Mouse (Mus musculus) liver, adult 2 months (tissue): ENCODE results near the gene Dpyd. TPM values are rescaled to one million over a fixed set of nuclear protein-coding genes. Genes with fewer than 3 reads are reported as not detected.
A peak's percentile ranks its signal among the peaks of the same experiment; 100 is the strongest.

Experiments used
- DNase-seq: peaks from one replicate; pipeline ENCODE4 v3.0.0-alpha.2; 2011; ENCODE audit warnings: low read depth, low spot score; ENCODE audit errors: extremely low read depth
- H3K27ac ChIP-seq: fragments of 200-500 bp; replicated peaks from 2 replicates; pipeline ENCODE4 v1.5.1; 2012; ENCODE audit warnings: low read depth, mild to moderate bottlenecking, control low read depth, inconsistent platforms, low read length; ENCODE audit not compliant: insufficient read depth
- H3K27me3 ChIP-seq: fragments of 200-500 bp; 2 replicates; pipeline ENCODE4 v1.6.1; 2012; ENCODE audit warnings: mild to moderate bottlenecking, moderate library complexity, low read length, inconsistent platforms; ENCODE audit not compliant: control insufficient read depth, insufficient read depth
- H3K36me3 ChIP-seq: fragments of 200-500 bp; 2 replicates; pipeline ENCODE4 v1.6.1; 2012; ENCODE audit warnings: low read length, inconsistent platforms; ENCODE audit not compliant: control insufficient read depth, insufficient read depth
- H3K4me1 ChIP-seq: fragments of 200-500 bp; 2 replicates; pipeline ENCODE4 v1.6.1; 2011; ENCODE audit warnings: low read length; ENCODE audit not compliant: control insufficient read depth, insufficient read depth
- H3K4me3 ChIP-seq: fragments of 200-500 bp; 2 replicates; pipeline ENCODE4 v1.5.1; 2011; ENCODE audit warnings: low read depth, mild to moderate bottlenecking, control low read depth, low read length, moderate library complexity; ENCODE audit not compliant: insufficient read depth
- H3K79me2 ChIP-seq: fragments of 200-500 bp; 2 replicates; pipeline ENCODE4 v1.6.1; 2012; ENCODE audit warnings: inconsistent platforms, mild to moderate bottlenecking, low read length, moderate library complexity; ENCODE audit not compliant: control insufficient read depth, insufficient read depth
- H3K9ac ChIP-seq: fragments of 200-500 bp; 2 replicates; pipeline ENCODE4 v1.6.1; 2012; ENCODE audit warnings: low read depth, mild to moderate bottlenecking, control low read depth, inconsistent platforms, low read length
- CTCF ChIP-seq: fragments of 200-500 bp; IDR thresholded peaks from 2 replicates; pipeline ENCODE4 v1.5.1; 2011; ENCODE audit warnings: low read depth, low read length, control low read depth
- POLR2A ChIP-seq: fragments of 200-500 bp; IDR thresholded peaks from 2 replicates; pipeline ENCODE4 v1.6.1; 2011; ENCODE audit warnings: low read length, control low read depth; ENCODE audit not compliant: insufficient read depth; ENCODE audit errors: extremely low read depth
- WGBS: fragments of 180-500 bp; shearing (Covaris S2); methylation state at CpG from one replicate; pipeline ENCODE4 v1.1.7; 2018; 5-methylcytosine and 5-hydroxymethylcytosine counted together
- polyA plus RNA-seq: library from polyadenylated mRNA; depleted of rRNA; stranded (reverse); fragments of >200 nt; gene quantifications from 2 replicates; pipeline ENCODE4 v1.2.3, GENCODE M21; 2012
- total RNA-seq: library from RNA; depleted of rRNA; stranded (reverse); fragments of >200 nt; gene quantifications from 2 replicates; pipeline ENCODE4 v1.2.3, GENCODE M21; 2014

Dpyd gene
- total and polyA plus RNA-seq, 2 experiments, result 65.4 to 470 TPM

DNA sequence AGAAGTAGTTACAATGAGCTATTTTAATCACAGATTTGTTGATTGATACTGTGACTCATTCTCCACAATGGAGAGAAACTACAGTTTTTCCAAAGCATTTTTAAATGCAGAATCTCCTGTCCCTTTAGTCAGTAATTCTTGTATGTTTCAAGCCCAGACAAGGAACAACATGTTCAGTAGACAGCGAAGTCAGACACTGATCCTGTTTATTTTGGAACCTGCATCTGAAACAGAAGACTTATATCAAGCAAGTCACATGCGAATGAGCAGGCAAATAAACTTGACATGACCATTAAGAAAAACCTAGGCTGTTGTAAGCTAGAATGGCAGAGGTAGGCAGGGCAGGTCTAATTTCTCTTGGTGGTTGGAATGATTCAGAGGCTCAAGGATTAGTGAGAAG lies 2.0 kb upstream of the Dpyd start:
- Histone ChIP-seq H3K4me1 (peaks cover 7% of the 10 kb centered on the region), H3K27me3 (no peaks in the 10 kb centered on the region), H3K9ac (no peak overlapping the region), H3K27ac (no peak overlapping the region), H3K4me3 (no peak overlapping the region), H3K36me3 (no peaks in the 10 kb centered on the region), H3K79me2 (peaks cover 5% of the 10 kb centered on the region; the same call in 1 of the 2 replicates)
- TF ChIP-seq POLR2A (no peak), CTCF (no peak)
- 25% methylated on average over 2 of the region's 2 CpGs for WGBS
- DNase-seq, result peak; percentile 61

DNA sequence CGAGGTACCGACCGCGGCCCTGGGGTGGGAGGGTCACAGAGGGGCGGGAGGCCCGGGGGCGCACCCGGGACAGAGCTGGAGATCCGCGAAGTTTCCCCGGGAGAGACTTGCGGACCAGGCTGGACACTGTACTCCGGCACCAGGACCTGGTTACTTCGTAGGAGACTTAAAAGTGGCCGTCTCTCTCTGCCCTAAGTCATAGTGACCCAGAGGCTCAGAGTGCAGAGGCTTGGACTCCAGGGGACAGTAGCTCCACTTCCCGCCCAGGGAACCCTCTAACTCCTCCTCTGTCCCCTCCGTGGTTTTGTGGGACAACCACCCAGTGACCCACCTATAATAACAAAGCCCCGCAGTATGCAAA lies 362 bp downstream of the Dpyd start:
- Histone ChIP-seq H3K27me3 (no peaks in the 10 kb centered on the region), H3K9ac (peak overlapping the region; percentile 94), H3K4me3 (peak overlapping the region; percentile 85), H3K4me1 (peaks cover 14% of the 10 kb centered on the region), H3K79me2 (peaks cover 9% of the 10 kb centered on the region; the same call in 1 of the 2 replicates), H3K27ac (peak overlapping the region; percentile 85), H3K36me3 (no peaks in the 10 kb centered on the region)
- WGBS, result under 1% methylated on average over 18 of the region's 18 CpGs
- peak; percentile 59 for DNase-seq
- no peak for TF ChIP-seq POLR2A
- TF ChIP-seq CTCF, result no peak

DNA sequence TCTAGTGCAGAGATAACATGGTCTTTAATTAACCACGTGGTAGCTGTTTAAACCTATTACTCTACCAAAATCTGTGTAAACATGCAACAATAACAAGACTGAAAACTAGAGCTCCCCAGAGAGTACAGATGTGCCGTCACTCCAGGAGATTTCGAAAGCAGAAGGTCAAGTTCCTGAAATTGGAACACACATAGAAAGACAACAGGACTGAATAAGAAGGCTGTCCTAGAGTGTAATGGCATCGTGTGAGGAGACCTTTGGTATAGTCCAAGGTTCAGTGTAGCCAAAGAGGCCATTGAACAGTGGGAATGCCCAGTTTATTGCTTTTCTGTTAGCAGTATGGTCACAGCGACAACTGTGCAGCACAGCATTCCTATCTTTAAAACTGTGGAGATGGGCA lies 4.8 kb downstream of the Dpyd start:
- DNase-seq, result peak; percentile 100
- TF ChIP-seq POLR2A, result no peak
- no peak for TF ChIP-seq CTCF
- Histone ChIP-seq H3K27ac (peak overlapping the region; percentile 100), H3K9ac (peak overlapping the region; percentile 75), H3K36me3 (peaks cover 11% of the 10 kb centered on the region; the same call in 1 of the 2 replicates), H3K79me2 (peaks cover 22% of the 10 kb centered on the region), H3K4me1 (peaks cover 18% of the 10 kb centered on the region), H3K4me3 (peak overlapping the region; percentile 41; the same call in 1 of the 2 replicates), H3K27me3 (no peaks in the 10 kb centered on the region)
- WGBS, result 26% methylated on average over 5 of the region's 5 CpGs

DNA sequence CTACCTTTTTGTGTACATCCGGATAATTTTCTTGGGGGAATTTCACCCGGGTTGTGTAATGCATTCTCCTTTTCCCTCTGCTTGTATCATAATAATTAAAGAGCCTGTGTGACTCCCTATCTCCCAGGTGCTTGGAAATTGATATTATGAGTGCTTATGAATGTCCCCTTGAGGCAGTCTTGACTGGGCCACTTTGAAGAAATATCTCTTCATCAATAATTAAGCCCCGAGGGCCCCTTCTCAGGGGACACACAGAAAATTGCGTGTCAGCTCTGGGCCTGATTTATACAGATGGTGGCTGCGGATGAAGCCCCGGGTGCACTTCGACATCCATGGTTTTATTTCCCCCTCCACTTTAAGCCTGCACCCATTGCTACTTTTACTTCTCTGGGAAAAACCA lies 8.3 kb downstream of the Dpyd start:
- Histone ChIP-seq H3K79me2 (peaks cover 17% of the 10 kb centered on the region), H3K36me3 (peaks cover 11% of the 10 kb centered on the region; the same call in 1 of the 2 replicates), H3K27me3 (no peaks in the 10 kb centered on the region), H3K4me1 (peaks cover 18% of the 10 kb centered on the region), H3K27ac (no peak overlapping the region), H3K9ac (no peak overlapping the region), H3K4me3 (no peak overlapping the region)
- no peak for DNase-seq
- TF ChIP-seq POLR2A, result no peak
- no peak for TF ChIP-seq CTCF
- 88% methylated on average over 7 of the region's 7 CpGs for WGBS

DNA sequence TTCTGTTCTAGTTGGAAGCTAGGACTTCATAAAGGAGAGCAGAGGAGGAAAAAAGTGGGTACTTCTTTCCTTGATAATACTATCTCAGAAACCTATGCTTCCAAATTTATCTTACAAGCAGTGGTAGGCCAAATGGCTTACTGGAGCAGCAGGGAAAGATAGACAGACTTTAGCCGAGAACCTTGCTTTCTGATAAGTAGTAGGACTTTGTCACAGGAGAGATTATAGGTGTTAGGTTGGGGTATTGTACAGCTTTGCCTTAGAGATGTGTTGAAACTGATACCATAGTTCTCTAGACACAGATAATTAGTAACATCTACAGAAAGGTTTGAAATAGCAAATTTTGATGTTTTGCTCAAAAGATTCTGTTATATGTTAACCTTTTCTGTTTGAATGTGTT lies 28.6 kb downstream of the Dpyd start:
- Histone ChIP-seq H3K79me2 (peaks cover 3% of the 10 kb centered on the region), H3K36me3 (peaks cover 8% of the 10 kb centered on the region), H3K9ac (no peak overlapping the region), H3K27me3 (no peaks in the 10 kb centered on the region), H3K4me3 (no peak overlapping the region), H3K4me1 (peaks cover 29% of the 10 kb centered on the region; the same call in 1 of the 2 replicates), H3K27ac (no peak overlapping the region)
- 26% methylated on average over 1 of the region's 1 CpGs for WGBS
- TF ChIP-seq CTCF (no peak), POLR2A (no peak)
- DNase-seq, result peak; percentile 44

DNA sequence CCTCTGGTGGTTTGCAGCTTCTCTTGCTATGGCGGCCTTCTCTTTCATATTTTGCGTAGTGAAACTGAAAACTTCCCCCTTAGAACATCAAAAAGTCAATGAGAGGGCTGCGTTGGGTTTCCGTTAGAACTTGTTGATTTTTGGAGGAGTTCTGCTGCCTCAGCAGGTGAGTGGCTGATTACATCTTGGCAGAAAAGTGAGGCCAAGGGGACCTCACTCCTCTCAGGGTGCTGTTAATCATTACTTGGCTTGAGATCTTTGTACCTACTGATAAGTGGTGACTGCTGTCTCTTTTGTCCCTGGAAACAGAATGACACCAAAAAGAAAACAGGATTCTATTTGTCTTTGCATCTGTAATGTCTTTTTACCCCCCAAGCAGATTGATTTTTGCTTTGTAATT lies 32.9 kb downstream of the Dpyd start:
- 27% methylated on average over 4 of the region's 4 CpGs for WGBS
- DNase-seq, result peak; percentile 98
- Histone ChIP-seq H3K4me1 (peaks cover 34% of the 10 kb centered on the region), H3K4me3 (peak overlapping the region; percentile 50; the same call in 1 of the 2 replicates), H3K27ac (peak overlapping the region; percentile 85), H3K79me2 (peaks cover 13% of the 10 kb centered on the region), H3K27me3 (no peaks in the 10 kb centered on the region), H3K36me3 (peaks cover 10% of the 10 kb centered on the region), H3K9ac (no peak overlapping the region)
- TF ChIP-seq POLR2A (no peak), CTCF (no peak)
